Mouse (Mus musculus): Measurements from ENCODE around the gene Kiss1. TPM values are rescaled to one million over a fixed set of nuclear protein-coding genes. Genes with fewer than 3 reads are reported as not detected.

Gene Kiss1
- polyA plus RNA-seq, 1 experiment from 2014 or later: not detected

DNA sequence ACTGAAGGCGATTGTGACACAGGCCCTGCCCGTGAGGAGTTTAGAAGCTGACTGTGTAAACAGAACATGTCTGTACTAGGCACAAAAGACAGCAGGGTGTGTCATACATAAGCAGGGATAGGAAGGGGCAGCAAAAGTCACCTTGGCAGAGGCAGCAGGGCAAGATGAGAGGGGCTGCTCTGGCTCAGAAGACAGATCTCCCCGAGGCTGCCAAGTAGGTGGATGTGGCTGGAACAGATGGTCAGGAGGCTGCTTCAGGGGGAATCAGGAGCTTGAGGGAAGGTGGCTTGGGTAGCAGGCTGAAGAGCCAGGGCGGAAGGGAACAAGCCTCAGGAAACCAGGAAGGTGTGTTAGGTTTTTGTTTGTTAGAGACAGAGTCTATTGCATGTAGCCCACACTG, 48.7 kb downstream of the Kiss1 start:
- Histone ChIP-seq H3K9me3 (ENCODE audit: control insufficient read depth, low read length) (no peaks in the 10 kb centered on the region), H3K36me3 (ENCODE audit: control insufficient read depth, insufficient read depth, low read length) (no peaks in the 10 kb centered on the region), H3K4me3 (ENCODE audit: low read depth, low read length) (no peak overlapping the region), H3K4me2 (no peak overlapping the region), H3K27me3 (replicated peaks; ENCODE audit: control insufficient read depth, insufficient read depth, low read length) (peaks cover 10% of the 10 kb centered on the region), H3K9ac (ENCODE audit: low read depth, low read length) (no peak overlapping the region), H3K4me1 (replicated peaks; ENCODE audit: control insufficient read depth, insufficient read depth, low read length) (peaks cover 17% of the 10 kb centered on the region), H3K27ac (ENCODE audit: low read depth, low read length) (no peak overlapping the region)
- 74% methylated on average over 4 of the region's 4 CpGs for whole genome bisulfite sequencing
- ATAC-seq (replicated peaks; ENCODE audit: low FRiP score) (no peak), DNase-seq (ENCODE audit: low spot score) (no peak)

DNA sequence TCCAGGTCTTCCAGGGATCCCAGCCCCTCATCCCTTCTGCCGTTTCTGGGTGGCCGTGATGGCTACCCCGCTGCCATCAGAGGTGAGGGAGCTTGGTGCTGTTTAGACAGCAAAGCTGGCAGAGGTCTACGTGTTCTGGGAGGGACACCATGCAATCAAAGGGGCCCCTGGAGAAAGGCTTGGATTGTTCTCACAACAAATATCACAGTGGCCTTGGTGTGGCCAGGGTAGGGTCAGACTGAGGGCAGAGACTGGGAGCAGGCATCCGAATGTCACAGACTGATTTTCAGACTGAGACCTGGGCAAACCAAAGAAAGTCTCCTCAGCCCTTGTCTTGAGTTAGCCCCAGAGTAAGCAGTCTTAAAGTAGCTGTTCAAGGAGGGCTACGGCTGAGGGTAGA, 49.8 kb downstream of the Kiss1 start:
- no peaks in the 10 kb centered on the region for H3K9me3 ChIP-seq (ENCODE audit: control insufficient read depth, low read length)
- no peak overlapping the region for H3K4me3 ChIP-seq (ENCODE audit: low read depth, low read length)
- no peak for ATAC-seq (replicated peaks; ENCODE audit: low FRiP score)
- peaks cover 17% of the 10 kb centered on the region for H3K4me1 ChIP-seq (replicated peaks; ENCODE audit: control insufficient read depth, insufficient read depth, low read length)
- 80% methylated on average over 6 of the region's 6 CpGs for WGBS
- no peak overlapping the region for H3K9ac ChIP-seq (ENCODE audit: low read depth, low read length)
- no peak for DNase-seq (ENCODE audit: low spot score)
- H3K27me3 ChIP-seq (replicated peaks; ENCODE audit: control insufficient read depth, insufficient read depth, low read length): peaks cover under 1% of the 10 kb centered on the region
- H3K36me3 ChIP-seq (ENCODE audit: control insufficient read depth, insufficient read depth, low read length): no peaks in the 10 kb centered on the region
- H3K4me2 ChIP-seq: 0 out of 2 replicates have a peak overlapping the region, but pooled peaks have one; percentile 14
- peak overlapping the region; percentile 53; the same call in 1 of the 2 replicates for H3K27ac ChIP-seq (ENCODE audit: low read depth, low read length)

DNA sequence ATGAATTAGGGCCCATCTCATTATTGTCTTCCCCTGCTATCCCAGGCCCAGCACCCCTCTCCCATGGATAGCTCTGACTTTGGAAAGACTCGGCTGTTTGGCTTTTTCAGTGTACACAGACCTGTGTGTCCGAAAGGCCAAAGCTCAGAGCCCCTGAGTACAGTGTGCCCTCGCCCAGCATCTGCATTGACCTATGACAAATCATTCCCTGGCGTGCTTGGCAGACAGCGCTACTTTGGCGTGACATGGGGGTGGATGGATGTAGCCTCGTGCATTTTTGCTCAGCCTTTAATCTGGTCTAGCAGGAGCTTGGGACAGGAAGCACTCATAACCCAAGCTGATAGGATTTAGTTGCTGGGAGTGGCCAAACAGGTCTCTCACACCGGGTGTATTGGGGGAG, 50.4 kb downstream of the Kiss1 start:
- DNase-seq (ENCODE audit: low spot score) (no peak), ATAC-seq (replicated peaks; ENCODE audit: low FRiP score) (peak; percentile 63)
- H3K9ac ChIP-seq (ENCODE audit: low read depth, low read length): no peak overlapping the region
- peaks cover 12% of the 10 kb centered on the region for H3K4me1 ChIP-seq (replicated peaks; ENCODE audit: control insufficient read depth, insufficient read depth, low read length)
- H3K36me3 ChIP-seq (ENCODE audit: control insufficient read depth, insufficient read depth, low read length): no peaks in the 10 kb centered on the region
- peak overlapping the region; percentile 53 for H3K27ac ChIP-seq (ENCODE audit: low read depth, low read length)
- H3K4me3 ChIP-seq (ENCODE audit: low read depth, low read length): no peak overlapping the region
- H3K27me3 ChIP-seq (replicated peaks; ENCODE audit: control insufficient read depth, insufficient read depth, low read length): no peaks in the 10 kb centered on the region; the same call in 1 of the 2 replicates
- H3K9me3 ChIP-seq (ENCODE audit: control insufficient read depth, low read length): no peaks in the 10 kb centered on the region
- H3K4me2 ChIP-seq: no peak overlapping the region
- 45% methylated on average over 8 of the region's 8 CpGs for WGBS

DNA sequence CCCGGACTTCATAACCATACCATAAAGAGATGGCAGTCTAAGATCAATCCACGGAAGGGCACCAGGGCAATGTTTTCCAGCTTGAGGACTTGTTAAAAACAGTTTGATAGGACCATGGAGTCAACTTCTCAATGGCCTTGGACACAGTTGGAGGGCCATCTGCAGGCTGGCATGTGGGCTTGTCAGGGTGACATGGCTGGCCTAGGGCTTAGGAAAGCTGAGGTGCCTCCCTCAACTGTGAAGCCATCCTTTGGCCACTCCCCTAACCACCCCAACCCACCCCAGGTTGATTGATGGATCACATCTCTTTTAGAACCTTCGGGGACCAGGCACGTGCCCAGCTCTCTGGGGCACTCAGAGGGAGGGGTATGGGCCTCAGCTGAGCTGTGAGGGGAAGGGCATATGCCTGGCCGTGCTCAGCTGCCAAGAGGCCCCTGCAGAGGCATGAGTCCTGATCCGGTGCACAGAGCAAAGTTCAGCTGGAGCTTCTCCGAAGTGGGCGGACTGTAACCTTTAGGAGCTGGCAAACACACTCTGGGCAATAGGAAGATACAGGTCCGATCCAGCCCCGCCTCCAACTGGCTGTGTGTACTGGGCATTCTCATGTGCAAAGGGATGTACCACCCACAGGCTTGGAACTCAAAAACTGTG, 54.1 kb downstream of the Kiss1 start:
- H3K27me3 ChIP-seq (replicated peaks; ENCODE audit: control insufficient read depth, insufficient read depth, low read length): no peaks in the 10 kb centered on the region
- H3K4me2 ChIP-seq: peak overlapping the region; percentile 14; the same call in 1 of the 2 replicates
- no peak overlapping the region for H3K4me3 ChIP-seq (ENCODE audit: low read depth, low read length)
- 67% methylated on average over 10 of the region's 10 CpGs for WGBS
- no peak for DNase-seq (ENCODE audit: low spot score)
- no peaks in the 10 kb centered on the region for H3K9me3 ChIP-seq (ENCODE audit: control insufficient read depth, low read length)
- ATAC-seq (replicated peaks; ENCODE audit: low FRiP score): no peak
- no peak overlapping the region for H3K9ac ChIP-seq (ENCODE audit: low read depth, low read length)
- H3K36me3 ChIP-seq (ENCODE audit: control insufficient read depth, insufficient read depth, low read length): no peaks in the 10 kb centered on the region
- peaks cover 11% of the 10 kb centered on the region for H3K4me1 ChIP-seq (replicated peaks; ENCODE audit: control insufficient read depth, insufficient read depth, low read length)
- H3K27ac ChIP-seq (ENCODE audit: low read depth, low read length): no peak overlapping the region

DNA sequence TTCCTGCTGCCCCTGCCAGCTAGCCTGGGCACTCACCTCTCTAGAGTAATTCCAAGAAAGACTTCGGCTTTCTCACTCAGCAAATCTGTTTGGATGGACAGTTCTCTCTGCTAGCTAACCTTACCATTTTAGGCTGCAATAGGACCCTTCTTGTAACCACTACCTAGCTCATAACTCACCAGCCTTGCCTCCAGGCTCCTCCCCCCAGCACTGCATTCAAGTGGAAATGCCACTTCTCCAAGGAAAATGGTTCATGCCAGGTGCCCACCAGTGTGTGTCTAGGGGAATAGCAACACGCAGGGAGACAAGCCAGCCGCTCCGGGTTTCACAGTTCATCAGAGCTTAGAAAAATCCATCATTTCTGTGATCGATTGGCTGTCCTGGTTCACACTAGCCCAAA, 55.9 kb downstream of the Kiss1 start:
- Histone ChIP-seq H3K9ac (ENCODE audit: low read depth, low read length) (no peak overlapping the region), H3K4me2 (no peak overlapping the region), H3K9me3 (ENCODE audit: control insufficient read depth, low read length) (no peaks in the 10 kb centered on the region), H3K27me3 (replicated peaks; ENCODE audit: control insufficient read depth, insufficient read depth, low read length) (no peaks in the 10 kb centered on the region), H3K4me3 (ENCODE audit: low read depth, low read length) (no peak overlapping the region), H3K36me3 (ENCODE audit: control insufficient read depth, insufficient read depth, low read length) (no peaks in the 10 kb centered on the region), H3K27ac (ENCODE audit: low read depth, low read length) (no peak overlapping the region), H3K4me1 (replicated peaks; ENCODE audit: control insufficient read depth, insufficient read depth, low read length) (peaks cover 8% of the 10 kb centered on the region)
- WGBS: 81% methylated on average over 5 of the region's 5 CpGs
- no peak for ATAC-seq (replicated peaks; ENCODE audit: low FRiP score)
- no peak for DNase-seq (ENCODE audit: low spot score)

Other genes with a start within 250 kb of the Kiss1 start
- 89.0 and 95.4 TPM in 2 replicates for gene Ppp1r15b, start 190.7 kb upstream of the Kiss1 start, polyA plus RNA-seq (2014; fragmentation: Nextera tagmentation; extraction: Ambion mirVana)
- gene Plekha6, start 157.7 kb upstream of the Kiss1 start, polyA plus RNA-seq (2014; fragmentation: Nextera tagmentation; extraction: Ambion mirVana): 4.1 and 4.3 TPM in 2 replicates
- gene Golt1a, start 12.1 kb upstream of the Kiss1 start, polyA plus RNA-seq (2014; fragmentation: Nextera tagmentation; extraction: Ambion mirVana): 2.0 and 2.5 TPM in 2 replicates
- gene Ren1, start 28.6 kb downstream of the Kiss1 start, polyA plus RNA-seq (2014; fragmentation: Nextera tagmentation; extraction: Ambion mirVana): 0.30 and 0.40 TPM in 2 replicates
- gene Etnk2, start 41.7 kb downstream of the Kiss1 start, polyA plus RNA-seq (2014; fragmentation: Nextera tagmentation; extraction: Ambion mirVana): 4.5 and 5.8 TPM in 2 replicates
- 4.1 and 4.4 TPM in 2 replicates for gene Sox13, start 102.5 kb downstream of the Kiss1 start, polyA plus RNA-seq (2014; fragmentation: Nextera tagmentation; extraction: Ambion mirVana)